Mouse (Mus musculus) limb, embryonic 11.5 days (tissue): Measurements from ENCODE around the gene Zfp986. TPM values are rescaled to one million over a fixed set of nuclear protein-coding genes. Genes with fewer than 3 reads are reported as not detected.
"Not testable (repeated sequence)": the region's sequence is repeated elsewhere in the genome, so short reads cannot be mapped to it uniquely, and the experiment has no call there.

Experiments
- ATAC-seq: fragments of 200-750 bp; cut with Nextera tagmentation; 2 replicates; pipeline ENCODE4 v1.8.0; 2017; ENCODE audit warnings: low read depth; ENCODE audit not compliant: insufficient number of reproducible peaks, low FRiP score, low TSS enrichment
- DNase-seq: peaks from one replicate; pipeline ENCODE4 v3.0.0-alpha.2; 2015; ENCODE audit warnings: low spot score
- H3K27ac ChIP-seq: fragments of 300-500 bp; sonication (generic); replicated peaks from 2 replicates; pipeline ENCODE4 v1.5.1; 2014; ENCODE audit warnings: low read depth, mild to moderate bottlenecking, low read length
- H3K27me3 ChIP-seq: fragments of 300-500 bp; sonication (generic); 2 replicates; pipeline ENCODE4 v1.6.1; 2014; ENCODE audit warnings: mild to moderate bottlenecking, low read length, mixed read lengths; ENCODE audit not compliant: control insufficient read depth, insufficient read depth
- H3K36me3 ChIP-seq: fragments of 300-500 bp; sonication (generic); 2 replicates; pipeline ENCODE4 v1.6.1; 2014; ENCODE audit warnings: mild to moderate bottlenecking, low read length, moderate library complexity, mixed read lengths; ENCODE audit not compliant: control insufficient read depth, insufficient read depth
- H3K4me1 ChIP-seq: fragments of 300-500 bp; sonication (generic); 2 replicates; pipeline ENCODE4 v1.6.1; 2014; ENCODE audit warnings: low read length, mixed read lengths; ENCODE audit not compliant: control insufficient read depth, insufficient read depth
- H3K4me2 ChIP-seq: fragments of 300-500 bp; sonication (generic); 2 replicates; pipeline ENCODE4 v1.6.1; 2014; ENCODE audit warnings: low read depth, mild to moderate bottlenecking, moderate library complexity; ENCODE audit not compliant: severe bottlenecking
- H3K4me3 ChIP-seq: fragments of 300-500 bp; sonication (generic); 2 replicates; pipeline ENCODE4 v1.5.1; 2014; ENCODE audit warnings: low read depth, low read length
- H3K9ac ChIP-seq: fragments of 300-500 bp; sonication (generic); 2 replicates; pipeline ENCODE4 v1.6.1; 2014; ENCODE audit warnings: mild to moderate bottlenecking, low read length
- H3K9me3 ChIP-seq: fragments of 300-500 bp; sonication (generic); 2 replicates; pipeline ENCODE4 v1.6.1; 2016; ENCODE audit warnings: low read length; ENCODE audit not compliant: control insufficient read depth
- WGBS: fragments of 180-500 bp; shearing (Covaris S2); extraction: QIAGEN DNeasy Blood & Tissue Kit; methylation state at CpG from one replicate; pipeline ENCODE4 v1.1.7; 2014; 5-methylcytosine and 5-hydroxymethylcytosine counted together
- polyA plus RNA-seq: library from polyadenylated mRNA; unstranded; fragments of >200 nt; fragmentation: Nextera tagmentation; extraction: Ambion mirVana; gene quantifications from 2 replicates; pipeline ENCODE4 v1.2.1, GENCODE M21; 2014

Zfp986 gene
- not detected in 2 replicates for polyA plus RNA-seq

- H3K27me3 ChIP-seq, ATAC-seq, H3K4me1 ChIP-seq, H3K36me3 ChIP-seq, H3K9me3 ChIP-seq, H3K9ac ChIP-seq, H3K4me3 ChIP-seq, H3K27ac ChIP-seq, H3K4me2 ChIP-seq: not testable (repeated sequence)
- 77% methylated on average over 3 of the region's 3 CpGs for WGBS
- peak; percentile 6 for DNase-seq
Observed at GRCm38 (mm10) chr4:145868494-145868893, at the start of gene Zfp986. Gene Zfp986, plus strand, starts transcription at chr4:145868794.

- not testable (repeated sequence) for H3K27me3 ChIP-seq, H3K36me3 ChIP-seq, H3K4me1 ChIP-seq, H3K4me3 ChIP-seq, H3K4me2 ChIP-seq, H3K9me3 ChIP-seq, H3K9ac ChIP-seq, H3K27ac ChIP-seq, DNase-seq
- ATAC-seq: peak; percentile 35; the same call in 1 of the 2 replicates
- WGBS: no CpG with 5 or more reads among the region's 2 CpGs
Observed at GRCm38 (mm10) chr4:145819946-145820345, 48.6 kb upstream of the Zfp986 start.

- not testable (repeated sequence) for H3K27ac ChIP-seq, H3K36me3 ChIP-seq, DNase-seq, H3K4me2 ChIP-seq, H3K9ac ChIP-seq, H3K27me3 ChIP-seq, H3K9me3 ChIP-seq, H3K4me1 ChIP-seq, H3K4me3 ChIP-seq
- 86% methylated on average over 3 of the region's 8 CpGs for WGBS
- ATAC-seq: peak; percentile 14; the same call in 1 of the 2 replicates
Observed at GRCm38 (mm10) chr4:145825606-145826005, 43.0 kb upstream of the Zfp986 start.

GRCm38 (mm10) chr4:145831328-145832062 is 37.1 kb upstream of the Zfp986 start:
- H3K4me1 ChIP-seq, H3K9ac ChIP-seq, H3K36me3 ChIP-seq, H3K27me3 ChIP-seq, H3K4me2 ChIP-seq, H3K9me3 ChIP-seq, H3K4me3 ChIP-seq, H3K27ac ChIP-seq, DNase-seq: not testable (repeated sequence)
- peak; percentile 79 for ATAC-seq
- 95% methylated on average over 1 of the region's 14 CpGs for WGBS

- not testable (repeated sequence) for H3K36me3 ChIP-seq, H3K4me2 ChIP-seq, H3K27ac ChIP-seq, DNase-seq, H3K4me1 ChIP-seq, H3K4me3 ChIP-seq, H3K9ac ChIP-seq, H3K27me3 ChIP-seq, H3K9me3 ChIP-seq
- peak; percentile 41; the same call in 1 of the 2 replicates for ATAC-seq
- WGBS: 81% methylated on average over 9 of the region's 18 CpGs
Observed at GRCm38 (mm10) chr4:145836300-145836862, 32.2 kb upstream of the Zfp986 start.

- H3K36me3 ChIP-seq, H3K4me2 ChIP-seq, H3K27ac ChIP-seq, H3K9ac ChIP-seq, H3K4me1 ChIP-seq, H3K27me3 ChIP-seq, H3K4me3 ChIP-seq, H3K9me3 ChIP-seq: not testable (repeated sequence)
- ATAC-seq: peak; percentile 85
- peak; percentile 21 for DNase-seq
- 58% methylated on average over 47 of the region's 75 CpGs for WGBS
Observed at GRCm38 (mm10) chr4:145836863-145837440, 31.6 kb upstream of the Zfp986 start.

- not testable (repeated sequence) for H3K4me1 ChIP-seq, H3K4me2 ChIP-seq, H3K36me3 ChIP-seq, H3K27ac ChIP-seq, H3K27me3 ChIP-seq, H3K9ac ChIP-seq, H3K4me3 ChIP-seq, H3K9me3 ChIP-seq
- ATAC-seq: peak; percentile 55
- DNase-seq: peak; percentile 6
Observed at GRCm38 (mm10) chr4:145846793-145847192, 21.8 kb upstream of the Zfp986 start.

- not testable (repeated sequence) for DNase-seq, H3K36me3 ChIP-seq, H3K27ac ChIP-seq, H3K27me3 ChIP-seq, H3K4me2 ChIP-seq, H3K4me1 ChIP-seq, H3K4me3 ChIP-seq, H3K9me3 ChIP-seq, H3K9ac ChIP-seq
- WGBS: 69% methylated on average over 3 of the region's 4 CpGs
- ATAC-seq: peak; percentile 51
Observed at GRCm38 (mm10) chr4:145848183-145848890, 20.3 kb upstream of the Zfp986 start.
